Mouse (Mus musculus) heart, adult 2 months (tissue): ENCODE data around the gene Cdk2ap2.

ENCODE experiments used
- CTCF ChIP-seq: fragments of 200-600 bp; IDR thresholded peaks from 2 replicates; pipeline ENCODE4 v1.8.1; 2022; ENCODE audit warnings: antibody characterized with exemption, mild to moderate bottlenecking, moderate library complexity
- EP300 ChIP-seq: fragments of 200-500 bp; IDR thresholded peaks from 2 replicates; pipeline ENCODE4 v1.6.1; 2011; ENCODE audit warnings: low read depth, low read length, control low read depth; ENCODE audit not compliant: insufficient read depth
- POLR2A ChIP-seq: fragments of 200-500 bp; IDR thresholded peaks from 2 replicates; pipeline ENCODE4 v1.6.1; 2011; ENCODE audit warnings: mild to moderate bottlenecking, low read depth, low read length, control low read depth; ENCODE audit not compliant: insufficient read depth

GRCm38 (mm10) chr19:4072706-4073424, 24.1 kb upstream of the Cdk2ap2 start:
- TF ChIP-seq POLR2A: no peak
- TF ChIP-seq EP300: no peak
- no peak for TF ChIP-seq CTCF
